In the genomic region with DNA sequence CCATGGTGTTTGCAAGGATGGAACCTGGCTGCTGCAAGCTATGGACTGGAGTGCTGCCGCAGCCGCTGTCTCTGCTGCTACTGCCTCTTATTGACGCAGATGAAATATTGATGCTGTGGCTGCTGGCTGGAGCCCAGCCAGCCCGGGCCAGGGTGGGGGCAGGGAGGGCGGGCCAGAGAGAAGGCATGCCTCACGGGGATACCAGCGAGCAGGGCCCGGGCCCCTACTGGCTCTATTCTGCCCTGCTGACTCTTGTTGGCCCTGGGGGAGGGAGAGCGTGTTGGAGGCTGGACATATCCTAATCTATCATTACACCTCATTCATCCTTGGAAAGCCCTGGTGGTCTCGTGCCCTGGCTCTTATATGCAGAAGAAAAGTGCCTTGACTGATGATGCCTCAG, we compare ENCODE assay signal across 8 mouse cellular contexts. TPM values are rescaled to one million over a fixed set of nuclear protein-coding genes. Genes with fewer than 3 reads are reported as not detected.
DNase-seq lines count a peak whose midpoint lies in the region; ATAC-seq lines count a peak whose summit lies in the region.

TSS of gene Sncg (minus strand) at position 213 of the 400 bp plus-strand sequence.

- peak within 1 kb of the TSS; percentile 10; the same call in 1 of the 2 replicates for H3K27ac ChIP-seq in lung, embryonic 15.5 days
- H3K27ac ChIP-seq in embryonic facial prominence, embryonic 13.5 days, result no peak within 1 kb of the TSS
- no peak within 1 kb of the TSS for H3K27ac ChIP-seq in limb, embryonic 13.5 days
- no peak within 1 kb of the TSS for H3K27ac ChIP-seq in stomach, embryonic 14.5 days (ENCODE audit: low read length)

- H3K4me1 ChIP-seq in lung, embryonic 15.5 days, result peaks cover 23% of the 10 kb centered on the region
- H3K4me1 ChIP-seq in embryonic facial prominence, embryonic 13.5 days, result peaks cover 25% of the 10 kb centered on the region
- peaks cover 40% of the 10 kb centered on the region for H3K4me1 ChIP-seq in limb, embryonic 13.5 days
- H3K4me1 ChIP-seq in stomach, embryonic 14.5 days (ENCODE audit: control insufficient read depth, insufficient read depth, low read length), result peaks cover 16% of the 10 kb centered on the region; the same call in 1 of the 2 replicates

- peak; percentile 20; the same call in 1 of the 2 replicates for ATAC-seq in lung, embryonic 15.5 days (ENCODE audit: borderline replicate concordance, extremely low read depth, low FRiP score, low TSS enrichment)
- no peak for ATAC-seq in embryonic facial prominence, embryonic 13.5 days (ENCODE audit: insufficient number of reproducible peaks, insufficient read depth, low FRiP score, low TSS enrichment, low read depth)
- ATAC-seq in limb, embryonic 13.5 days (ENCODE audit: low FRiP score, low read depth), result no peak
- ATAC-seq in stomach, embryonic 14.5 days (ENCODE audit: insufficient number of reproducible peaks, insufficient read depth, low FRiP score, low read depth), result no peak

- no peaks in the 10 kb centered on the region for H3K9me3 ChIP-seq in lung, embryonic 15.5 days
- H3K9me3 ChIP-seq in embryonic facial prominence, embryonic 13.5 days, result no peaks in the 10 kb centered on the region
- H3K9me3 ChIP-seq in limb, embryonic 13.5 days, result no peaks in the 10 kb centered on the region
- H3K9me3 ChIP-seq in stomach, embryonic 14.5 days (ENCODE audit: control insufficient read depth, low read depth, low read length), result no peaks in the 10 kb centered on the region

- H3K4me3 ChIP-seq in lung, embryonic 15.5 days, result peak within 1 kb of the TSS; percentile 33
- peak within 1 kb of the TSS; percentile 1; the same call in 1 of the 2 replicates for H3K4me3 ChIP-seq in embryonic facial prominence, embryonic 13.5 days
- H3K4me3 ChIP-seq in limb, embryonic 13.5 days, result no peak within 1 kb of the TSS; the same call in 1 of the 2 replicates
- H3K4me3 ChIP-seq in stomach, embryonic 14.5 days (ENCODE audit: low read depth, low read length), result no peak within 1 kb of the TSS; the same call in 1 of the 2 replicates

- H3K27me3 ChIP-seq in lung, embryonic 15.5 days, result no peaks in the 10 kb centered on the region
- H3K27me3 ChIP-seq in embryonic facial prominence, embryonic 13.5 days, result no peaks in the 10 kb centered on the region
- H3K27me3 ChIP-seq in limb, embryonic 13.5 days, result no peaks in the 10 kb centered on the region
- no peaks in the 10 kb centered on the region for H3K27me3 ChIP-seq in stomach, embryonic 14.5 days (ENCODE audit: control insufficient read depth, insufficient read depth, low read length)

- peak within 1 kb of the TSS; percentile 45 for H3K4me2 ChIP-seq in lung, embryonic 15.5 days
- no peak within 1 kb of the TSS for H3K4me2 ChIP-seq in embryonic facial prominence, embryonic 13.5 days
- H3K4me2 ChIP-seq in limb, embryonic 13.5 days (replicated peaks), result no peak within 1 kb of the TSS
- H3K4me2 ChIP-seq in stomach, embryonic 14.5 days (replicated peaks; ENCODE audit: low read depth, low read length), result no peak within 1 kb of the TSS

- WGBS in lung, embryonic 15.5 days, result 22% methylated on average over 10 of the region's 10 CpGs
- WGBS in embryonic facial prominence, embryonic 13.5 days, result 43% methylated on average over 10 of the region's 10 CpGs
- 45% methylated on average over 10 of the region's 10 CpGs for WGBS in limb, embryonic 13.5 days
- WGBS in stomach, embryonic 14.5 days, result 10% methylated on average over 10 of the region's 10 CpGs

- no peaks in the 10 kb centered on the region for H3K36me3 ChIP-seq in lung, embryonic 15.5 days
- H3K36me3 ChIP-seq in embryonic facial prominence, embryonic 13.5 days, result no peaks in the 10 kb centered on the region
- H3K36me3 ChIP-seq in limb, embryonic 13.5 days, result no peaks in the 10 kb centered on the region
- no peaks in the 10 kb centered on the region for H3K36me3 ChIP-seq in stomach, embryonic 14.5 days (ENCODE audit: control insufficient read depth, insufficient read depth, low read length)

- no peak for DNase-seq in lung, adult 18-20 months
- no peak for DNase-seq in thymus, postnatal 10 days (ENCODE audit: low spot score in 2 of 2)
- no peak for DNase-seq in ovary, postnatal 10 days (ENCODE audit: low spot score)
- DNase-seq in right cerebral cortex, postnatal 25 days, result no peak

- no peak within 1 kb of the TSS for H3K9ac ChIP-seq in lung, embryonic 15.5 days
- H3K9ac ChIP-seq in embryonic facial prominence, embryonic 13.5 days, result no peak within 1 kb of the TSS
- H3K9ac ChIP-seq in limb, embryonic 13.5 days, result 0 out of 2 replicates have a peak within 1 kb of the TSS, but pooled peaks have one; percentile 25
- no peak within 1 kb of the TSS; the same call in 1 of the 2 replicates for H3K9ac ChIP-seq in stomach, embryonic 14.5 days (replicated peaks; ENCODE audit: low read depth, low read length)

RNA-seq across cellular contexts. Expression of gene Sncg, which starts in this region (rescaled TPM):
- polyA plus RNA-seq in lung, embryonic 15.5 days (2015; fragmentation: Nextera tagmentation; extraction: Ambion mirVana), result 6.2 and 7.5 TPM in 2 replicates
- 1.8 and 4.4 TPM in 2 replicates for polyA plus RNA-seq in embryonic facial prominence, embryonic 13.5 days (2015; fragmentation: Nextera tagmentation; extraction: Ambion mirVana)
- polyA plus RNA-seq in limb, embryonic 13.5 days (2015; fragmentation: Nextera tagmentation; extraction: Ambion mirVana), result 3.6 and 3.7 TPM in 2 replicates
- 36.7 and 40.1 TPM in 2 replicates for polyA plus RNA-seq in stomach, embryonic 14.5 days (2014; fragmentation: Nextera tagmentation; extraction: Ambion mirVana)

Comparison
In these comparisons a context has a peak if more than half of its experiments do, and no peak if none do; other contexts are left out.
1. H3K4me3 ChIP-seq: peak in lung, embryonic 15.5 days (single experiment) and embryonic facial prominence, embryonic 13.5 days (single experiment); none in limb, embryonic 13.5 days (single experiment) and stomach, embryonic 14.5 days (single experiment).